Mouse (Mus musculus): ENCODE results near the gene BC048403.

Gene BC048403

GRCm38 (mm10) chr10:121739548-121740505 is at the start of gene BC048403:
Gene BC048403, plus strand, starts transcription at chr10:121739937.
- in situ Hi-C loops (cut with MboI, MseI) = no loop called here

GRCm38 (mm10) chr10:121692944-121693579 is 46.7 kb upstream of the BC048403 start:
- in situ Hi-C loops (cut with MboI, MseI) = no loop called here

- in situ Hi-C loops (cut with MboI, MseI) = no loop called here
Measured at GRCm38 (mm10) chr10:121694567-121694966, 45.2 kb upstream of the BC048403 start.

GRCm38 (mm10) chr10:121701296-121702248 is 38.2 kb upstream of the BC048403 start:
- in situ Hi-C loops (cut with MboI, MseI) = no loop called here

- in situ Hi-C loops (cut with MboI, MseI) = no loop called here
Measured at GRCm38 (mm10) chr10:121703619-121704018, 36.1 kb upstream of the BC048403 start.

- in situ Hi-C loops (cut with MboI, MseI) = no loop called here
Measured at GRCm38 (mm10) chr10:121704871-121705270, 34.9 kb upstream of the BC048403 start.

GRCm38 (mm10) chr10:121705399-121706163 is 34.2 kb upstream of the BC048403 start:
- in situ Hi-C loops (cut with MboI, MseI) = no loop called here

- in situ Hi-C loops (cut with MboI, MseI) = no loop called here
Measured at GRCm38 (mm10) chr10:121716862-121717261, 22.9 kb upstream of the BC048403 start.

GRCm38 (mm10) chr10:121718896-121719585 is 20.7 kb upstream of the BC048403 start:
- in situ Hi-C loops (cut with MboI, MseI) = no loop called here

- in situ Hi-C loops (cut with MboI, MseI) = no loop called here
Measured at GRCm38 (mm10) chr10:121720701-121721100, 19.0 kb upstream of the BC048403 start.

GRCm38 (mm10) chr10:121726505-121726904 is 13.2 kb upstream of the BC048403 start:
- in situ Hi-C loops (cut with MboI, MseI) = no loop called here

GRCm38 (mm10) chr10:121727151-121727550 is 12.6 kb upstream of the BC048403 start:
- in situ Hi-C loops (cut with MboI, MseI) = no loop called here

- in situ Hi-C loops (cut with MboI, MseI) = no loop called here
Measured at GRCm38 (mm10) chr10:121728226-121728625, 11.5 kb upstream of the BC048403 start.

- in situ Hi-C loops (cut with MboI, MseI) = no loop called here
Measured at GRCm38 (mm10) chr10:121731048-121731725, 8.6 kb upstream of the BC048403 start.

GRCm38 (mm10) chr10:121732542-121732941 is 7.2 kb upstream of the BC048403 start:
- in situ Hi-C loops (cut with MboI, MseI) = no loop called here

GRCm38 (mm10) chr10:121737256-121737655 is 2.5 kb upstream of the BC048403 start:
- in situ Hi-C loops (cut with MboI, MseI) = no loop called here

GRCm38 (mm10) chr10:121742336-121742735 is 2.6 kb downstream of the BC048403 start:
- in situ Hi-C loops (cut with MboI, MseI) = no loop called here

GRCm38 (mm10) chr10:121750175-121750574 is 10.4 kb downstream of the BC048403 start:
- in situ Hi-C loops (cut with MboI, MseI) = no loop called here

GRCm38 (mm10) chr10:121754237-121754636 is 14.5 kb downstream of the BC048403 start:
- in situ Hi-C loops (cut with MboI, MseI) = no loop called here

- in situ Hi-C loops (cut with MboI, MseI) = no loop called here
Measured at GRCm38 (mm10) chr10:121755822-121756221, 16.1 kb downstream of the BC048403 start.

Data from regulatory T cell (primary cell).